26 mouse cellular contexts compared by ENCODE assay signal in genomic region chr10:95923263-95924217, GRCm38 (mm10). TPM values are rescaled to one million over a fixed set of nuclear protein-coding genes. Genes with fewer than 3 reads are reported as not detected.
DNase-seq lines count a peak whose midpoint lies in the region; TF ChIP-seq lines count a peak whose summit lies in the region.
"Had no signal": no experiment of that assay in that cellular context is flagged by ENCODE, and none has a peak within 500 bp of the region (broad histone marks: within the 10 kb centered on the region; RNA-seq: fewer than 3 reads in every experiment).

No protein-coding gene starts in this region.

- no peaks in the 10 kb centered on the region for H3K36me3 ChIP-seq in heart, adult 2 months (ENCODE audit: control insufficient read depth, insufficient read depth, low read length)
- H3K36me3 ChIP-seq: heart, embryonic 13.5 days; limb, embryonic 15.5 days; midbrain, embryonic 13.5 days had no signal

- no peaks in the 10 kb centered on the region for H3K27me3 ChIP-seq in heart, adult 2 months (ENCODE audit: control insufficient read depth, insufficient read depth, low read length)
- H3K27me3 ChIP-seq: forebrain, embryonic 13.5 days; heart, embryonic 13.5 days; limb, embryonic 15.5 days; midbrain, embryonic 13.5 days; Patski had no signal

- no peak overlapping the region for H3K9ac ChIP-seq in heart, adult 2 months (ENCODE audit: low read depth, low read length)
- H3K9ac ChIP-seq: forebrain, embryonic 13.5 days; heart, embryonic 13.5 days; limb, embryonic 15.5 days; liver, embryonic 14.5 days; lung, embryonic 14.5 days; midbrain, embryonic 13.5 days had no signal

- H3K4me1 ChIP-seq in heart, adult 2 months (ENCODE audit: control insufficient read depth, insufficient read depth, low read length), result no peaks in the 10 kb centered on the region
- H3K4me1 ChIP-seq: forebrain, embryonic 13.5 days; heart, embryonic 13.5 days; midbrain, embryonic 13.5 days had no signal

- no peaks in the 10 kb centered on the region for H3K79me2 ChIP-seq in heart, adult 2 months (replicated peaks; ENCODE audit: control insufficient read depth, insufficient read depth, low read length)

- 68% methylated on average over 6 of the region's 6 CpGs for WGBS in heart, adult 2 months

- intact Hi-C loops in heart, adult 2 months (cut with DNase I), result no loop called here
- intact Hi-C loops in gastrocnemius, postnatal 14 days (cut with DNase I; ENCODE audit: low total_unique reads), result no loop called here

- no peak overlapping the region for H3K4me3 ChIP-seq in heart, adult 2 months
- H3K4me3 ChIP-seq: forebrain, embryonic 13.5 days; heart, embryonic 13.5 days; limb, embryonic 15.5 days; megakaryocyte, embryonic 14.5 days; midbrain, embryonic 13.5 days had no signal

- no peak for TF ChIP-seq CTCF in heart, adult 2 months (IDR thresholded peaks at IDR 0.05)

- H3K27ac ChIP-seq in heart, adult 2 months, result no peak overlapping the region
- H3K27ac ChIP-seq: forebrain, embryonic 13.5 days; heart, embryonic 13.5 days; hindbrain, postnatal 0 days; limb, embryonic 15.5 days; liver, embryonic 14.5 days; midbrain, embryonic 13.5 days had no signal

- no peak for TF ChIP-seq EP300 in heart, adult 2 months (IDR thresholded peaks at IDR 0.05; ENCODE audit: insufficient read depth, low read depth, low read length)

- no peak for TF ChIP-seq POLR2A in heart, adult 2 months (IDR thresholded peaks at IDR 0.05; ENCODE audit: insufficient read depth, low read depth, low read length)

- DNase-seq in heart, adult 11 months, result peak; percentile 31
- no peak for DNase-seq in heart, adult 2 months
- DNase-seq in CD4-positive helper T cell, adult 2 months (ENCODE audit: low read depth, low spot score), result peak; percentile 45
- DNase-seq in NIH3T3 (ENCODE audit: low read depth) (peak; percentile 35), MN1 (ENCODE audit: low spot score) (no peak)
- DNase-seq in layer of hippocampus, adult 9-10 months (ENCODE audit: low spot score), result peak; percentile 40
- no peak for DNase-seq in gastrocnemius, postnatal 14 days
- no peak for DNase-seq in adrenal gland, postnatal 4 days (ENCODE audit: low spot score in 2 of 2)
- DNase-seq: cerebellum, adult 18-20 months; cerebellum, postnatal 14 days; embryo, embryonic 11 days; heart, adult 18-20 months; heart, postnatal 14 days; kidney, adult 11 months; kidney, postnatal 14 days; lung, embryonic 14.5 days; right cerebral cortex, postnatal 25 days; spleen, adult 18-20 months had no signal

RNA-seq across cellular contexts. Expression of gene Eea1, which starts 16.9 kb away (rescaled TPM):
- total RNA-seq in heart, adult 2 months (2021), result 10 to 100 TPM; 30.3 to 30.9 TPM
- 3.1 and 6.6 TPM in 2 replicates for polyA plus RNA-seq in heart, adult 2 months (2012; rRNA removed)
- total RNA-seq in gastrocnemius, postnatal 14 days (2021), result 10 to 100 TPM; 16.7 to 20.7 TPM
- total RNA-seq in adrenal gland, postnatal 4 days (2021), result 10 to 100 TPM; 29.4 to 33.9 TPM

Comparison
In these comparisons a context has a peak if more than half of its experiments do, and no peak if none do; other contexts are left out.
1. DNase-seq: peak in heart, adult 11 months (single experiment), CD4-positive helper T cell, adult 2 months (single experiment), NIH3T3 (single experiment) and layer of hippocampus, adult 9-10 months (single experiment); none in heart, adult 2 months (0 of 2), MN1 (single experiment), gastrocnemius, postnatal 14 days (single experiment) and adrenal gland, postnatal 4 days (0 of 2).